Mouse (Mus musculus): ENCODE measurements around the gene Fev. TPM values are rescaled to one million over a fixed set of nuclear protein-coding genes. Genes with fewer than 3 reads are reported as not detected.

Fev gene
- polyA plus RNA-seq, 1 experiment from 2014 or later: 0.29 TPM

GRCm38 (mm10) chr1:74850251-74850650, 35.0 kb downstream of the Fev start:
- Histone ChIP-seq H3K4me3 (no peak overlapping the region), H3K27me3 (replicated peaks) (peaks cover 81% of the 10 kb centered on the region), H3K27ac (no peak overlapping the region), H3K9ac (no peak overlapping the region), H3K36me3 (no peaks in the 10 kb centered on the region), H3K9me3 (replicated peaks) (no peaks in the 10 kb centered on the region), H3K4me1 (peaks cover 10% of the 10 kb centered on the region; the same call in 1 of the 2 replicates), H3K4me2 (no peak overlapping the region)
- ATAC-seq: no peak
- 12% methylated on average over 6 of the region's 6 CpGs for WGBS (ENCODE audit: insufficient replicate concordance)

DNA sequence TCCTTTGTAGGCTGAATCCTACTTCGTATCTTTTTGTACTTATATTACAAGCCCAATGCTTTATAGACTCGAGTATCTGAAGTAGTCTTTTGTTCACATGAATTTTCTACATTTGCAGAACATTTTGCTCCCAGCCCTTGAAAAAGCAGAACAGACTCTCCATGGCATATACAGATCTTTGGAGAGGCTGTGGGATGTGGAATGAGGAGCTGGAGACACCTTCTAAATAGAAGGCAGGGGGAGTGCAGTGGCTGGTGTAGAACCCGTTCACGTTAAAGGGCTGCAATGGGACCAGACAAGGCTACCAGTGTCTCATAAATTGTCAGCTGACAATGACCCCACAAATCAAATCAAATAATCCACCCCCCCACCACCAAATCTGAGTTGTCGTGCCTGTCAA, 36.3 kb downstream of the Fev start:
- Histone ChIP-seq H3K4me3 (no peak overlapping the region), H3K9ac (no peak overlapping the region), H3K4me2 (no peak overlapping the region), H3K27me3 (replicated peaks) (peaks cover 79% of the 10 kb centered on the region), H3K9me3 (replicated peaks) (no peaks in the 10 kb centered on the region), H3K36me3 (no peaks in the 10 kb centered on the region), H3K4me1 (no peaks in the 10 kb centered on the region), H3K27ac (no peak overlapping the region)
- WGBS (ENCODE audit: insufficient replicate concordance): 44% methylated on average over 5 of the region's 5 CpGs
- ATAC-seq: no peak

GRCm38 (mm10) chr1:74846341-74846740, 38.9 kb downstream of the Fev start:
- Histone ChIP-seq H3K9me3 (replicated peaks) (no peaks in the 10 kb centered on the region), H3K4me3 (no peak overlapping the region), H3K27me3 (replicated peaks) (peaks cover 65% of the 10 kb centered on the region), H3K9ac (no peak overlapping the region), H3K4me1 (no peaks in the 10 kb centered on the region), H3K27ac (no peak overlapping the region), H3K4me2 (no peak overlapping the region), H3K36me3 (no peaks in the 10 kb centered on the region)
- WGBS (ENCODE audit: insufficient replicate concordance): 25% methylated on average over 9 of the region's 9 CpGs
- no peak for ATAC-seq

- 70% methylated on average over 5 of the region's 5 CpGs for WGBS (ENCODE audit: insufficient replicate concordance)
- Histone ChIP-seq H3K9ac (no peak overlapping the region), H3K27me3 (replicated peaks) (peaks cover 46% of the 10 kb centered on the region), H3K4me1 (no peaks in the 10 kb centered on the region), H3K9me3 (replicated peaks) (no peaks in the 10 kb centered on the region), H3K4me3 (no peak overlapping the region), H3K27ac (no peak overlapping the region), H3K4me2 (no peak overlapping the region), H3K36me3 (no peaks in the 10 kb centered on the region)
- ATAC-seq: no peak
Observed at GRCm38 (mm10) chr1:74843090-74843489, 42.1 kb downstream of the Fev start.

DNA sequence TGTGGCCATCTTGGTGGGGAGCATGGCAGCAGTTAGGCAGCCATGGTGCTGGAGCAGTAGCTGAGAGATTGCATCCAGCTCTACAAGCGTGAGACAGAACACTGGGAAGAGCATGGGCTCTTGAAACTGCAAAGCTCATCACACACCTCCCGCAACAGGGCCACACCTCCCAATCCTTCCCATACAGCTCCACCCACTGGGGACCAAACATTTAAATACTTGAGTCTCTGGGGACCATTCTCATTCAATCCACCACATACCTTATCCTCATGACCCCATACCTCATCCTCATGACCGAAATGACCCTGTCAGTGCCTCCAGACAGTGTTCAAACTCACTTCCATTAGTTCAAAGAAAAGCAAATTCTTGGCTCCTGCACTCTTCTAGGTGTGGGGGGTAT, 52.0 kb downstream of the Fev start:
- no peak for ATAC-seq
- Histone ChIP-seq H3K4me2 (no peak overlapping the region), H3K9ac (no peak overlapping the region), H3K27me3 (replicated peaks) (no peaks in the 10 kb centered on the region; the same call in 1 of the 2 replicates), H3K4me3 (no peak overlapping the region), H3K27ac (no peak overlapping the region), H3K36me3 (no peaks in the 10 kb centered on the region), H3K4me1 (no peaks in the 10 kb centered on the region), H3K9me3 (replicated peaks) (no peaks in the 10 kb centered on the region)
- WGBS (ENCODE audit: insufficient replicate concordance): 59% methylated on average over 3 of the region's 3 CpGs

MicroRNAs within 50 kb of the gene (microRNA counts, 519-probe panel; counts per million panel counts)
- microRNA mmu-miR-375: 4,135 counts per million, percentile 78 among the panel's probes with 10 or more counts

Small RNAs within 50 kb of the gene (microRNA-seq; reads per million reads assigned to microRNA genes)
- gene Mir375: 2,591 reads per million, percentile 82 among the genes with 10 or more reads in this experiment

Other genes starting within 250 kb of the Fev start
- gene Ttll4, start 223.7 kb downstream of the Fev start, polyA plus RNA-seq (2016; fragmentation: Nextera tagmentation; extraction: Ambion mirVana): 15.4 and 17.8 TPM in 2 replicates
- 2.3 and 2.8 TPM in 2 replicates for gene Cyp27a1, start 171.8 kb downstream of the Fev start, polyA plus RNA-seq (2016; fragmentation: Nextera tagmentation; extraction: Ambion mirVana)
- gene Prkag3, start 136.2 kb downstream of the Fev start, polyA plus RNA-seq (2016; fragmentation: Nextera tagmentation; extraction: Ambion mirVana): 0.13 TPM in 1 of 2 replicates, not detected in the other
- gene Wnt6, start 113.5 kb downstream of the Fev start, polyA plus RNA-seq (2016; fragmentation: Nextera tagmentation; extraction: Ambion mirVana): 0.13 and 0.86 TPM in 2 replicates
- gene Wnt10a, start 93.9 kb downstream of the Fev start, polyA plus RNA-seq (2016; fragmentation: Nextera tagmentation; extraction: Ambion mirVana): not detected in 2 replicates
- gene Cdk5r2, start 30.5 kb downstream of the Fev start, polyA plus RNA-seq (2016; fragmentation: Nextera tagmentation; extraction: Ambion mirVana): not detected in 2 replicates
- gene Cryba2, start 7.7 kb upstream of the Fev start, polyA plus RNA-seq (2016; fragmentation: Nextera tagmentation; extraction: Ambion mirVana): not detected in 2 replicates
- gene Cfap65, start 50.2 kb upstream of the Fev start, polyA plus RNA-seq (2016; fragmentation: Nextera tagmentation; extraction: Ambion mirVana): not detected in 2 replicates
- 2.9 and 3.0 TPM in 2 replicates for gene Ihh, start 66.3 kb upstream of the Fev start, polyA plus RNA-seq (2016; fragmentation: Nextera tagmentation; extraction: Ambion mirVana)
- 6.7 and 6.8 TPM in 2 replicates for gene Nhej1, start 239.8 kb upstream of the Fev start, polyA plus RNA-seq (2016; fragmentation: Nextera tagmentation; extraction: Ambion mirVana)
- 0.36 and 1.1 TPM in 2 replicates for gene Slc23a3, start 248.5 kb upstream of the Fev start, polyA plus RNA-seq (2016; fragmentation: Nextera tagmentation; extraction: Ambion mirVana)